Mouse (Mus musculus) 416B (cell line): Measurements from ENCODE around the gene Rsu1.
"Not testable (repeated sequence)": the region's sequence is repeated elsewhere in the genome, so short reads cannot be mapped to it uniquely, and the experiment has no call there.

Experiments used
- DNase-seq: peaks from one replicate; pipeline ENCODE4 v3.0.0; 2011; ENCODE audit warnings: low read depth

Rsu1 gene

DNA sequence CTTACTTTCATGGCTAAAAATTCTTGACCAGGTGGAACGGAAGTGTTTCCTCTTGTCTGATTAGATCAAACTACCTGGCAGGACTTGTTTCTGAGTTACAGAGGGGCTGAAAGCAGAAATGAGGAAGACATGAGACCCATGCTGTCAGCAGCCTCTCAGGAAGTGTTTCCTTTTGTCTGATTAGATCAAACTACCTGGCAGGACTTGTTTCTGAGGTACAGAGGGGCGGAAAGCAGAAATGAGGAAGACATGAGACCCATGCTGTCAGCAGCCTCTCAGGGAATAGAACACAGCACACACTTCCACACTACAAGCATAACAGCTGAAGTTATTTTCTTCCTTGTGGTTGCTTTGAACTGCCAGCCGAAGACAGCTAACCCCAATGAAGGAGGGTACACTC, 46.7 kb downstream of the Rsu1 start:
- no peak for DNase-seq

DNA sequence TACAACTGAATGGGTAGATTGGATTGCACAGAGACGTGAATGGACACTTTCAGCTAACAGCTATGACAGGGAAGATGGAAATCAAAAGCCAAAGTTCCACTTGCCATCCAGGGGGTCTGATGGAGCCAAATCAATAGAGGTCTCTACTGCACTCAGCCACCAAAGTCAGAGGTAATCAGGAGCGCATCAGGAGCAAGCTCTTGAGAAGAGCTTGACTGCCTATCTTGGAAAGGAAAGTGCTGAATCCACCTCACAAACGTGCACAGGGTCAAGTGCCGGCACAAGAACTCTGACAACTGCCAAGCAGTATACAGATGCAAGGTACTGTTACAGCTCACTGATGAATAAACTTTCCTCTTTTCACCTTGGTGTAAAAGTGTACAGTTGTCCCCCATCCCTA, 47.8 kb downstream of the Rsu1 start:
- DNase-seq, result no peak

DNA sequence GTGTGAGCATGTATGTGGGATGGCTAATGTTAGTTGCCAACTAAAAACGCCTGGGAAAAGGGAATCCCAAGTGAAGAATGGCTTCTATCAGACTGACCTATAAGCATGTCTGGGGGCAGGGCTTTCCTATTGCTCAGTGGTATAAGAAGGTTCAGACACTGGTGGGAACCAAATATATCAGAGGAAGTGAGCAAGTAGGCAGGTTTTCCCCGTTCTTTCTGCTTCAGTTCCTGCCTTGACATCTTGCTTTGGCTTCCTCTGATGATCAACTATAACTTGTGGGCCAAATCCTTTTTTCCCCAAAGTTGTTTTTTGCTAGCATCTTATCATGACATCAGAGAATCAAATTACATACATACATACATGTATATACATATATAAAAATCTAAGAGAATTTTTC, 51.1 kb downstream of the Rsu1 start:
- no peak for DNase-seq

DNA sequence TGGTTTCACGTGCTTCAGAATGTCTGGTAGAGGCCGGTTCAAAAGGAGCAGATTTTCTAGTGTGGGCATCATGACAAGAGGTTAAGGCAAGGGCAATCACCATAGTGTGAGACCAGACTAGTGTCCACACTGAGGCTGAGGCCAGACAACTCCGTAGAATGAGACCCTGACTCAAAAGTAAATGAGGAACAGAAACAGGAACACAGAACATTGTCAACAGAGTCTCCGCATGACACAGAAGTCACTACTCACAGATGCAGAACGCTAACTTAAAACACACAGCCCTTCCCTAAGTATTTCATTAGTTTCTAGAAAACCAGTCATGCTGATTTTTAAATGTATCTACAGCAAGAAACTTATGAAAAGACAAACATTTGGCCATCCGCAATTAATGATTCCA, 53.1 kb downstream of the Rsu1 start:
- no peak for DNase-seq

DNA sequence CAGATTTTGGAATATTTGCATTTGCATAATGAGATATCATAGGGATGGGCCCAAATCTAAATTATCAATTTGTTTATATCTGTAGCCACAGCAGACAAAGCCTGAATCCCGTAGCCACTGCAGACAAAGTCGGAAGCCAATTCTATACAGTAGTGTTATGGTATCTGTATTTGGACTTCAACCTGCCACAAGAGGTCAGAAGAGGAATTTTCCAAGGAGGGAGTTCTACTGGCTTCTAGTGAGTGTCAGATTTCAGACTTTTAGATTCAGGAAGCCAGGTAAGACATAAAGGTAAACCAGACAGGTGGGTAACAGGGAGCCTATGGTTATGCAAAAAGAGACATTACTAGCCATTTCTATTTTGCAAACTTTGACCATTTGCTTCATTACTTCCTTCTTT, 64.4 kb downstream of the Rsu1 start:
- DNase-seq, result no peak

DNA sequence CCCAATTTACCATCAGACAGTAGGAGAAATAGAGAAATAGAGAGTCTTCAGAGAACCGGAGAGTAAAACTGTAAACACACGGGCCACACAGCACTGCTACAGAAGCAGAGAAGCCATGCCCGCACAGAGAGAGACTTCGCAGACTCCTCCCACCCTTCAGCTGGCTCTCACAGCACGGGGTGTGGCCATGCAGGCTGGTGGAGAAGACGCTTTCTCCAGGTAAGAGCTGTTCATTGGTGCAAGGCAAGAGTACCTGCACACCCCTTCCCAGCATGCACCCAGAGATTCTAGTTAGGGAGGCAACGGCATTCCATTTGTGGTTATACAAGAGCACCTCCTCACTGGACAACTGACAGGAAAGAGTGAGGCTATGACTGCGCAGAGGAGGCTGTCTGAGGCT, 64.8 kb downstream of the Rsu1 start:
- no peak for DNase-seq

DNA sequence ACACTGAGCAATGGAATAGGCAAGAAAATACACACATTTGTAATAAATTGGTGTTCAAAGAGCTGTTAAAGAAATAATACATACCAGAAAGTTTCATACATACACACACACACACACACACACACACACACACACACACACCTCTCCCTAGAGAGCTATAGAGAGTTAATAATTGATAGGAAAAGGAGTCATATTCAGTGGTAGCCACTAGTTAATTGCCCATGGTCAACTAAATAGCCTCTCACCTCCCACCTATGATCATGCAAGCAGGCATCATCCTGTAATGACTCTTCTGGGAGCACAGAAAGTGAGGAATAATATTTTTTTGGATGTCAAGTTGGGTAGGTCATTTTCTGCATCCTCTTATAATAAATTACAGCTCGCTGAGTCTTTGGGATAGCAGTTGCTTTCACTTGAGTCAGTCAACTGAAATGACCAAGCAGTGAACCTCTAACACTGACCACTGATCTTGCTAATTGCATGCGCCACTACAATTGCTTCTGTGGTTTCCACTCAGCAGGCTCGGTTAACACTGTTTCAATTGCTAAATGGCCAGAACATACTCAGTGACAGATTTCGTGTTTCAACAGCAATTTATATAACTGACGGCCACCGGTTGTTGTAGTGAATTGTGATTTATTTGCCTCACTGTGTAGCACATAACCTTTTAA, 68.3 kb downstream of the Rsu1 start:
- no peak for DNase-seq

DNA sequence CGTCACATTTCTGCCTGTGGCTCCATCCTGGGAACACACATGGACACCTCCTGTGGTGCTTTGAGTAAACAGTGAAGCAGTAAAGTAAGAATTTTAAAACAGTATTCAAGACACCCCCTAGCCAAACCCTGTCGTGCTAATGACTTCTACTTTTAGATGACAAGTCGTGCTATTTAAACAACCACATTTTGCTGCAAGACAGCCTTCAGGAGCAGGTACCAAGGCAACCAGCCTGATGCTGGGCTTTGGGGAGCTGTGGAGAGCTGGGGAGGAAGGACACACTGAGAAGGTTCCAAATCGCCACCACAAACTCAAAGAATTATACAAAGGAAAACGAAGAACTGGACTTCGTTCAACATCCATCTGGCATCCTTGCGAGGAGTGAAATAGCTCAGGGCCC, 71.5 kb downstream of the Rsu1 start:
- DNase-seq, result no peak

DNA sequence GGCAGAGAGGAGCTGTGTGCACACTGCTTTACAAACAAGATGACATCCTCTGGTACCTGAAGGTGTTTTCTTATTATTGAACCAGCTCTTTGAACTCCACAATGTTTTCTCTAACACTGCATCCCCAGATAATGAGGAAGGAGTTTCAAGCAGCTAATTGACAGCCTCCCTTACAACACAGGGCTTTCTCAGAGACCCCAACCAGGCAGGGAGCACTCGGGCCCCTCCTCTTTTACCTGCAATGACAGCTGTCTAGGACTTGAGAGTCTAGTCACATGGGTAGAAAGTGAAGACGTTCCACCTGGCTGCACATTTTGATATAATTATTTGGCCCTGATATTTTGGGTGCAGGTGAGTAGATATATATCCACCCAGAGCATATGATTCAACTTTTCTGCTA, 72.2 kb downstream of the Rsu1 start:
- DNase-seq, result no peak

DNA sequence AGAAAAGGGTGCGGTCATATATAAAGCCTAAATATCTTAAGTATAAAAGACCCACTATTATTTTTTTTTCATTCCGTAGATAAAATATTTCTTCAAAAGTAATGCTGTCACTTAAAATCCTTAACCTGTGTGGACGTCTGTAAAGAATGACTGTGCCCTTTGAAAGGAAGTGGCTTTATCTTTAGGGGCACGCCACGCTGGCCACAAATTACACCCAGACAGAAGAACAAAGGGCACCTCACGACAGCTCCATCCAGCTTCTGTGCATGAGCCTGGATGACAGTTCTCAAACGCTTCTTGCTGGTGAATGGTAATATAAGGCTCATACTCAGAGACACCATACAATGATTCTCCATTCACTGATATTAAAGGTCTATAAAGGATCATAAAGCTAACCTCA, 75.7 kb downstream of the Rsu1 start:
- peak; percentile 56 for DNase-seq

DNA sequence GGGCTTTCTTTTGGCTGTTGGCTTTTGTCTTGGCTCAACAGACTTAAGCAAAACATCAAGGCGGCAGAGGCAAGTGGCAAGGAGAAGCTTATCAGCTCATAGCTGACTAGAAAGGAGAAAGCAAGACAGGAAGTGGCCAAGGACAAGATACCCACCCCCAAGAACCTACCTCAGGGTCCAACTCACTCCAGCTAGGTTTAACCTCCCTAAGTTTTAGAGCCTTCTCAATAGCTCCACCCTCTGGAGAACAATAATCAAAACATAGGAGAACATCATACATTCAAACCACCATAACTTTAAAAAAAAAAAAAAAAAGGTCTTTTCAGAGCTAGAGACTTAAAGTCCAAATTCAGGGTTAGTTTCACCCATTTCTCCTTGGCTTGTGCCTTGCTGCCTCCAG, 79.1 kb downstream of the Rsu1 start:
- peak; percentile 58 for DNase-seq

DNA sequence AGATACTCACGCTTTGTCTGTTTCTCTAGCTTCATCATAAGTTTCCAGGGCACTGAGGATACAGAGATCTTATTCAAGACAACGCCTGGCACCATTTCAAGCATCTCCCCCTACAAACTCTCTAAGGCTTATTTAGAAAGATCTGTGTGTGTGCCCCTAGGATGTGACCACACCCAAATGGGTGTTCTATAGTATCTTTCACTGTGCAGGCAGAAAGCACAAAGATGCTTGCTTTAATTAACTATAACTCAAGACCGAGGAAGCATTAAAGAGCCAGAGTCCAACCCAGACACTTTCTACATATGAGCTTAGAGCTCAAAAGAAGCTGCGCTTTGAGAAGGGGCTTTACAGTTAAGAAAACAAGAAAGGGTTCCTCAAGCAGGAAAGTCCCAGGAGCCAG, 80.4 kb downstream of the Rsu1 start:
- DNase-seq, result no peak

DNA sequence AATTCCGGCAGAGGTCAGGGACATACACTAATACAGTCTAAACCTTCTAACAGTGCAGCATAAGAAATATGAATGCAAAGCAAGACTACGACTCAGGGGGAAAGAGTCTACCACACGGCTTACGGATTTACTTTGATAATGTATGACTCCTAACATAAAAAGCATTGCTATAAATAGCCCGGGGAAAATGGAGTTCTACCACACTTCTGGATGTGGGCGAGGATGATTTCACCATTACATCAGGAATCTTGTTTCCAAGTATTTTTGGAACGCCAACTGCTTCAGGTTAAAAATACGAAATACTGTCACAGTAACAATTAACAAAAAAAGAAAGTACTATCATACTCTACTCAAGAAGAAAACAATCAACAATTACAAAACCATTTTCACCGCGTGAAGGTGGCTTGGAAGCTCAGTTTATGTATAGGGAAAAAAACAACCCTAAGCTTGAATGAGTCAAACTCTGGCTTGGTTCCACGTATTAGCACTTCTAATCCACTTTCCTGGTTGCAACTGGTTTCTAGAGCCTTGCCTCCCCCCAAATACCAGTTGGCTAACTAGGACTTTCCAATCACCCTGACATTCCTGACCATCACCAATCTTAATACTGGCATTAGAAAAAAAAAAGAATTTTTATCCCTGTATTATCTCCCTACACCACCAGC, 82.3 kb downstream of the Rsu1 start:
- DNase-seq, result no peak

DNA sequence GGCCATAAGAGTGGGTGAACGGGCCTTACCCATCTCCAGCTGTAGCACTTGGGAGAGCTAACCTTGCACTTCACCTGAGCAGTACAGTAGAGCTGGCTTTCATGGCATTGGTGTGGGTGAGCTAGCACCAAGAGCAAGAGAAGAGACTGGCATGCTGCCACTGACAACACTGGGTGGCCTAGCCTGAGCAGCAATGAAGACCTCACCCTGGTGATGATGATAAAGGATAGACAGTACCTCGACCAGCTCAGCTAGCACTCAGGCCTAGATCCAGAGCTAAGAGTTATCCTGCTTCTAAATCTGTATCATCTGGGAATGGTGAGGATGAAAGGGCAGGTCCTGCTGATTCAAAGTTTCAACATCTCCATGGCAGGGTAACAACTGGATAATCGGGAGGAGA, 88.1 kb downstream of the Rsu1 start:
- no peak for DNase-seq

DNA sequence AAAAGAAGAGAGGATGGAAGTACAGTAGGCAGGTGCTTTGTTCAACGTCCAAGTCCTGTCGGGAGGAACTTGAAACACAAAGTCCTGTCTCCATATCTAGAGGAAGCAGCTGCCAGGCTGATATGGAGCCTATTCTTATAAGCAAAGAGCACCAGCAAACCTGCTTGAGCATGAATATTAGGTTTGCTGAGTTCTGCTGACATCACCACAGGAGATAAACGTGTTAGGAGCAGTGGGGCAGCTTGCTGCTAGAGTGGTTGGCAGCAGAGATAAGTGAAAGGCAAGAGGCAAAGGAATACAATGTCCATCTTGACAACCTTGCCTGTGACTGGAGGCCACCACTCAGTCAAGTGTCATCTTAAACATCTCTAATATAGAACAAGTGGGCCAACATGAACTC, 89.3 kb downstream of the Rsu1 start:
- DNase-seq, result not testable (repeated sequence)

DNA sequence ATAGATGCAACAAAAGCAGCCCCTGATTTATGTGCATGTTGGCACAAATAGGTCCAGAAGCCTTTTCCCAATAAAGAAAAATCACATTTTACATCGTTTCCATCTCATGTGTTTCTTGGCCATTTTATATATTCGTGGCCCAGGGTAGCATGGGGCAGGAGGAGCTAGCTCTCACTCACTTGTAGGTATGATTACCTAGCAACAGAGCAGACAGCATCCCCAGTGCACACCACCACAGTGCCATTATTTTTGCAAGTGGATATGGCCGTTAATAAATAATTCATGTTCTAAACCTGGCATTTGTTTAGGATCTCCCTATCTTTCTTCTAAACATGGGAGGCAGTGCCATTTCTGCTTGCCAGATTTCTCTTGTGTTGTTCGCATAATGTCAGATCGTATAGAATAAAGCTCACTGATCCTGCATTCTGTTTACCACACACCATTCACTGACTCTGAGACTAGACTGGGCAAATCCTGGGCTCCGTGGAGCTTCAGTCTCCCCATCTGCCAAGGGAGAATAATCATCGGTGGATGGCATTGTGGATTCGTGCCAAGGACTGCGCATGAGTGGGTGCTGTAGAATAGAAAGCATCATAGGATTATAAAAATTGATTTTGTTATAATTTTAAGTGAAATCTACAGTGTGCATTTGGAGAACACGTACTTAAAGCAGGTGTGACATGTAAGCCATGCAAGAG, 93.4 kb downstream of the Rsu1 start:
- no peak for DNase-seq

DNA sequence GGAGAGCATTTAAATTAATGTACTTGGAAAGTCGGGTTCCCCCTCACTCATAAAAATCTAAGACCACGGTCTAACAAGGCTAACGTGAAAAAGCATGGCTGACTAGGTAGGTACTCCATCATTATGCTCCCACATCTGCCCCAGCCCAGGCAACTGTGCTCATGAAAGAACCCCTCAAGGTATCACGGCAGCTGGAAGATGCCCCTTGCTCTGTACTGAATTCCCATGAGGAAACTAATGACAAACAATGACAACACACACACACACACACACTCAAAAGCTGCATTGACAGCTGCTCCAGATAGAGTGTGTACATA, 95.0 kb downstream of the Rsu1 start:
- DNase-seq, result no peak

DNA sequence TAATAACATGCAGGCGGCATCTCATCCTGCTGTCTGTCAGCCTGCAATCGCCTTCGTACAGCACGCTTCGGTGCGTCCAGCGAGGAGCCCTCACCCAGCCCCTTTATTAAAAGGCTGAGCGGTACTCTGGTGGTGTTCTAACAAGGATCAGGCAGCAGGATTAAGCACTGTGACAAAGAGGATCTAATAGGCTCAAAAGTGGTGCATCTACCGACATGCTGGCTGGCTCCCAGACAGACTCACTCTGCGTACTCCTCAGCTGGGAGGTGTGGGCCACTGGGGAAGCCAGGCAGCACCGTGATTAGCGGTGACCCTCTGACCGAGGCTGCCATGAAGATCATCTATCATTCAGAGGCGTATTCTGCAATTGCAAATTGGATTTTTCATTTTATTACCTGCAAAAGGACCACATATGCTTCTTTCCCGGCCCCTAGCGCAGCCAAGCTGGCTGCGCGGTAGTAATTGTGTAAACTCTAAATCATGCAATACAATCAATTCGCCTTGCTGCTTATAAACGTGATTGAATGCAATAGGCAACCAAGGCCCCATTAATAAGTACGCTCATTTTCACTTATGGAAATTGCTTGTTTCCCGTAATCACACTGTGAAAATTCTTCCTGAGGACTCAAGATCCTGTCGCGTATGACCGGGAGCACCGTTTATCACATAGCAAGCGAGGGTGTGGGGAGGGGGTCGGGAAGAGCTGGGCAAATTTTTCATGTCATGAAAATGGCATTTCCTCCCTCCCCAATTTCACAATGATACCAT, 95.5 kb downstream of the Rsu1 start:
- no peak for DNase-seq

DNA sequence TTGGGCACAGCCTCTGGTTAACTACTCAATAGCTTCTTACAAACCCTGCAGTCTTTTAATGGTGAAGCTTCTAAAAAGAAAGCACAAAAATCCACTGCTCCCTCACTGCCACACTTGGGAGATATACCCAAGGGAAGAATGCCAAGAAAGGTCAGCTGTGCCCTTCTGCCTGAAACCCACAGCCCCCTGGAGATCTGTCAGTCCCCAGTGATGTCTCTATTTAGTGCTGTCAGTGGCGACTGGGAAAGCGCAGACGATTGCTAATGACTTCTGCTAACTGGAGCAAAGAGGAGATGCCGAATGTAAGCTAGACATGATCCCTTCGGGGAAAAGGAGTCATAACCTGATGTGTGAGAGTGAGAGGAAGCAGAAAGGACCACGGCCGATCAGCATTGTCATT, 96.8 kb downstream of the Rsu1 start:
- no peak for DNase-seq

DNA sequence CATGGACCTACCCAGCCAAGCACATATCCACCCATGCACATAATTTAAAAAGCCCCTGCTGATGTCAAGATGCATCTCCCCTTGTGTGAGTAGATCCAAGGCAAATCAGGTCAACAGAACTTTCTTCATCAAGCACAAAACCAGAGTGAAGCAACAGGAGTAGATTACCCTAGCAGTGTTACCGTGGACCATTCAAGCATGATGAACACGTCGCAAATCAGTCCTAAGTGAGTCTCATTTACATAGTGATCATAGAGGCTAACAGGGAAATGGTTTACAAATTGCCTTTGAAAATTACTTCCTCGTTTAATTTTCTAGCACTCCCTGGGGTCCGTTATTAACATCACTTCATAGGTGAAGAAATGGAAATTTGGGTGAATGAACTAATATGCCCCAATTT, 100.6 kb downstream of the Rsu1 start:
- DNase-seq, result no peak

DNA sequence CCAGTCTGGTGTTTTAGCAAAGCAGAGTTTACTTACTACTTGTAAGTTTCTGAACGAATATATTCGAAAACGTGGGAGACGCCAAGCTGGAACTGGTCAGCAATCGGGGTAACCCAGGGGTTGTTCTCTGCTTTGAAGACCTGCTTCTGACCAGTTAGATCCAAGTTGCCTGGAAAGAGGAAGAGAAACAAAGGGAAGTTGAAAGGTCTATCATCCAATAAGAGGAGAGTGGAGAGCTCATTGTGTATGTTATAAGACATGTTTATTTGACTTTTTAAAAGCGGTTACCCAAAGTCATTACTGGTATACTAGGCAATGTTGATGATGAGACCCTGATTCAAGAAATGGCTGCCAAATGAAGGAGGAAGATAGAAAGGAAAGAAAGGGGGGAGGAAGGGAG, 101.3 kb downstream of the Rsu1 start:
- DNase-seq, result no peak

DNA sequence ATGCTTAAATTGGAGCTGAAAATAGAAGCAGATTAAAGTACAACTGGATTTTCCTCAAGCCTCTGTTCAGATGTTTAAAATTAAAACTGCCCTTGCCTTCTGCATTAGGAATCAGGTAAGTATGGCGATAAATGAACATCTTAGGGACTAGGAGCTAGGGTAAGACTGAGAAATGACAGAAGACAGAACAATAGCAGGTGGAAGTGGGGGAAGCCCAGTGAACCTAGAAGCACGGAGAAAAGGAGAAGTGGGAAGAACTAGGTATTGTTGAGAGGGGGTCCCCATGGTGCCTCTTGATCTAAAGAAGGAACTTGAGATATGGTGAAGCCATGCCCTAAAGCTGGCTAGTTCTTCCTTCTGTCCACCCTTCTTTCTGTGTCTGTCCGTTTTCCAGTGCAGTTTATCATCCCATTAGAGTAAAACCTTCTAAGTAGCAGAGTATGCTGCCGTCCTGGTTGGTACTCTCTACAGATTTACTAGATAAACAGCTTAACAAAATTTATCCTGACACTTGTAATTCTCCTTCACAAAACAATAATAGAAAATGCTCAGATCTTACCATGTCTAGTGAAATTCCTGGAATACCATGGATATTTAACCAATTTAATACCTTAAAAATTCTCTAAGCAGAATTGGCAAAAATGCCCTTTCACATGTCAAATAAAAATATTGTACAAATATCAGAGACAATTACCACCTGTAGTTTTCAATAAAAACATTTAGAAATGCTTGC, 101.9 kb downstream of the Rsu1 start:
- DNase-seq, result no peak
